Mouse (Mus musculus): ENCODE measurements around the gene Rwdd2a. TPM values are rescaled to one million over a fixed set of nuclear protein-coding genes. Genes with fewer than 3 reads are reported as not detected.

Gene Rwdd2a
- polyA plus RNA-seq, 1 experiment from 2014 or later = 2.5 TPM

- WGBS = 89% methylated on average over 6 of the region's 6 CpGs
Measured at GRCm38 (mm10) chr9:86605776-86606175, 34.0 kb downstream of the Rwdd2a start.

GRCm38 (mm10) chr9:86612091-86612490 lies 40.3 kb downstream of the Rwdd2a start:
- H3K4me2 ChIP-seq (replicated peaks; ENCODE audit: low read depth, low read length) = no peak overlapping the region
- no peak for ATAC-seq (ENCODE audit: low FRiP score, low TSS enrichment)
- H3K9me3 ChIP-seq (ENCODE audit: control insufficient read depth, low read length) = no peaks in the 10 kb centered on the region
- H3K9ac ChIP-seq (ENCODE audit: low read depth, low read length) = no peak overlapping the region
- no peak overlapping the region for H3K4me3 ChIP-seq (ENCODE audit: low read length)
- no peaks in the 10 kb centered on the region for H3K4me1 ChIP-seq (ENCODE audit: control insufficient read depth, insufficient read depth, low read length)
- no peaks in the 10 kb centered on the region for H3K27me3 ChIP-seq (ENCODE audit: control insufficient read depth, insufficient read depth, low read length)
- no peaks in the 10 kb centered on the region for H3K36me3 ChIP-seq (ENCODE audit: control insufficient read depth, insufficient read depth, low read length)
- H3K27ac ChIP-seq (ENCODE audit: low read depth, low read length) = no peak overlapping the region
- 91% methylated on average over 4 of the region's 4 CpGs for WGBS

More at GRCm38 (mm10) chr9:86605776-86606175, 34.0 kb downstream of the Rwdd2a start:
- no peak overlapping the region for H3K9ac ChIP-seq (ENCODE audit: low read depth, low read length)
- H3K4me2 ChIP-seq (replicated peaks; ENCODE audit: low read depth, low read length) = no peak overlapping the region
- H3K9me3 ChIP-seq (ENCODE audit: control insufficient read depth, low read length) = no peaks in the 10 kb centered on the region
- no peak for ATAC-seq (ENCODE audit: low FRiP score, low TSS enrichment)
- H3K4me3 ChIP-seq (ENCODE audit: low read length) = no peak overlapping the region
- no peaks in the 10 kb centered on the region for H3K4me1 ChIP-seq (ENCODE audit: control insufficient read depth, insufficient read depth, low read length)
- H3K27ac ChIP-seq (ENCODE audit: low read depth, low read length) = no peak overlapping the region
- no peaks in the 10 kb centered on the region for H3K27me3 ChIP-seq (ENCODE audit: control insufficient read depth, insufficient read depth, low read length)
- H3K36me3 ChIP-seq (ENCODE audit: control insufficient read depth, insufficient read depth, low read length) = no peaks in the 10 kb centered on the region

- ATAC-seq (ENCODE audit: low FRiP score, low TSS enrichment) = no peak
- no peaks in the 10 kb centered on the region for H3K36me3 ChIP-seq (ENCODE audit: control insufficient read depth, insufficient read depth, low read length)
- no peaks in the 10 kb centered on the region for H3K27me3 ChIP-seq (ENCODE audit: control insufficient read depth, insufficient read depth, low read length)
- no peak overlapping the region for H3K4me3 ChIP-seq (ENCODE audit: low read length)
- no peak overlapping the region for H3K27ac ChIP-seq (ENCODE audit: low read depth, low read length)
- H3K4me2 ChIP-seq (replicated peaks; ENCODE audit: low read depth, low read length) = no peak overlapping the region
- H3K9ac ChIP-seq (ENCODE audit: low read depth, low read length) = no peak overlapping the region
- WGBS = 75% methylated on average over 1 of the region's 1 CpGs
- H3K9me3 ChIP-seq (ENCODE audit: control insufficient read depth, low read length) = no peaks in the 10 kb centered on the region
- no peaks in the 10 kb centered on the region for H3K4me1 ChIP-seq (ENCODE audit: control insufficient read depth, insufficient read depth, low read length)
Measured at GRCm38 (mm10) chr9:86615765-86616164, 44.0 kb downstream of the Rwdd2a start.

- 71% methylated on average over 7 of the region's 7 CpGs for WGBS
- no peak overlapping the region for H3K4me3 ChIP-seq (ENCODE audit: low read length)
- no peak for ATAC-seq (ENCODE audit: low FRiP score, low TSS enrichment)
- no peaks in the 10 kb centered on the region for H3K27me3 ChIP-seq (ENCODE audit: control insufficient read depth, insufficient read depth, low read length)
- no peaks in the 10 kb centered on the region for H3K9me3 ChIP-seq (ENCODE audit: control insufficient read depth, low read length)
- H3K4me1 ChIP-seq (ENCODE audit: control insufficient read depth, insufficient read depth, low read length) = no peaks in the 10 kb centered on the region
- H3K9ac ChIP-seq (ENCODE audit: low read depth, low read length) = no peak overlapping the region
- no peak overlapping the region for H3K27ac ChIP-seq (ENCODE audit: low read depth, low read length)
- H3K36me3 ChIP-seq (ENCODE audit: control insufficient read depth, insufficient read depth, low read length) = no peaks in the 10 kb centered on the region
- H3K4me2 ChIP-seq (replicated peaks; ENCODE audit: low read depth, low read length) = no peak overlapping the region
Measured at GRCm38 (mm10) chr9:86617837-86618492, 46.2 kb downstream of the Rwdd2a start.

GRCm38 (mm10) chr9:86619341-86620139 lies 47.7 kb downstream of the Rwdd2a start:
- WGBS = 78% methylated on average over 10 of the region's 10 CpGs
- Histone ChIP-seq H3K36me3 (ENCODE audit: control insufficient read depth, insufficient read depth, low read length) (no peaks in the 10 kb centered on the region), H3K4me2 (replicated peaks; ENCODE audit: low read depth, low read length) (no peak overlapping the region), H3K27me3 (ENCODE audit: control insufficient read depth, insufficient read depth, low read length) (no peaks in the 10 kb centered on the region), H3K9me3 (ENCODE audit: control insufficient read depth, low read length) (no peaks in the 10 kb centered on the region), H3K27ac (ENCODE audit: low read depth, low read length) (no peak overlapping the region), H3K4me1 (ENCODE audit: control insufficient read depth, insufficient read depth, low read length) (no peaks in the 10 kb centered on the region), H3K9ac (ENCODE audit: low read depth, low read length) (no peak overlapping the region), H3K4me3 (ENCODE audit: low read length) (no peak overlapping the region)
- no peak for ATAC-seq (ENCODE audit: low FRiP score, low TSS enrichment)

GRCm38 (mm10) chr9:86622062-86622461 lies 50.3 kb downstream of the Rwdd2a start:
- H3K9ac ChIP-seq (ENCODE audit: low read depth, low read length) = no peak overlapping the region

GRCm38 (mm10) chr9:86624039-86624438 lies 52.2 kb downstream of the Rwdd2a start:
- Histone ChIP-seq H3K9me3 (ENCODE audit: control insufficient read depth, low read length) (no peaks in the 10 kb centered on the region), H3K27ac (ENCODE audit: low read depth, low read length) (no peak overlapping the region), H3K4me2 (replicated peaks; ENCODE audit: low read depth, low read length) (no peak overlapping the region), H3K4me3 (ENCODE audit: low read length) (no peak overlapping the region), H3K9ac (ENCODE audit: low read depth, low read length) (no peak overlapping the region), H3K4me1 (ENCODE audit: control insufficient read depth, insufficient read depth, low read length) (no peaks in the 10 kb centered on the region), H3K36me3 (ENCODE audit: control insufficient read depth, insufficient read depth, low read length) (no peaks in the 10 kb centered on the region), H3K27me3 (ENCODE audit: control insufficient read depth, insufficient read depth, low read length) (no peaks in the 10 kb centered on the region)
- 81% methylated on average over 12 of the region's 12 CpGs for WGBS
- ATAC-seq (ENCODE audit: low FRiP score, low TSS enrichment) = no peak

More at GRCm38 (mm10) chr9:86622062-86622461, 50.3 kb downstream of the Rwdd2a start:
- no peak for ATAC-seq (ENCODE audit: low FRiP score, low TSS enrichment)
- no peak overlapping the region for H3K27ac ChIP-seq (ENCODE audit: low read depth, low read length)
- no peak overlapping the region for H3K4me3 ChIP-seq (ENCODE audit: low read length)
- H3K36me3 ChIP-seq (ENCODE audit: control insufficient read depth, insufficient read depth, low read length) = no peaks in the 10 kb centered on the region
- no peaks in the 10 kb centered on the region for H3K9me3 ChIP-seq (ENCODE audit: control insufficient read depth, low read length)
- no peaks in the 10 kb centered on the region for H3K4me1 ChIP-seq (ENCODE audit: control insufficient read depth, insufficient read depth, low read length)
- H3K4me2 ChIP-seq (replicated peaks; ENCODE audit: low read depth, low read length) = no peak overlapping the region
- H3K27me3 ChIP-seq (ENCODE audit: control insufficient read depth, insufficient read depth, low read length) = no peaks in the 10 kb centered on the region
- 91% methylated on average over 2 of the region's 2 CpGs for WGBS

Measured in kidney, embryonic 14.5 days (tissue).